Mouse (Mus musculus): ENCODE results near the gene Cabp1.
"Not testable (repeated sequence)": the region's sequence is repeated elsewhere in the genome, so short reads cannot be mapped to it uniquely, and the experiment has no call there.

Gene Cabp1

GRCm38 (mm10) chr5:115152132-115152956 is 41.8 kb downstream of the Cabp1 start:
- DNase-seq (ENCODE audit: low read depth, low spot score) = no peak

DNA sequence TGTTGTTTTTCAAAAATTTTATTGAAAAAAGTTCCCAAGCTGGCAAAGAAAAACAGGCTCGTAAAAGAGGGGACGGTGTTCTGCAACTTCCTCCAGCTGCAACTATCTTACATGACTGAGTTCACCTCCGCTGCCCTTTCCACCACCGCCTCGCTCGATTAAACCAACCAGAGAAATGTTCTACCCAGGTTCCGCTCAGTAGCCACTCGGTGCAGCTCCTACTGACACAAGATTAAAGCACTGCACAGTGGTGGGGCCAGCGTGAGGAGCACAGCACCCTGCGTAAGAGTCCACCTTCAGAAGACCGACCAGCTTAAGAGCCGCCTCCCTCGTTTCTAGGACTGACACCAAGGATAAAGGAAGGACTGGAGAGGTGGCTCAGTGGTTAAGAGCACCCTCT is 42.7 kb downstream of the Cabp1 start:
- no peak for DNase-seq (ENCODE audit: low read depth, low spot score)

DNA sequence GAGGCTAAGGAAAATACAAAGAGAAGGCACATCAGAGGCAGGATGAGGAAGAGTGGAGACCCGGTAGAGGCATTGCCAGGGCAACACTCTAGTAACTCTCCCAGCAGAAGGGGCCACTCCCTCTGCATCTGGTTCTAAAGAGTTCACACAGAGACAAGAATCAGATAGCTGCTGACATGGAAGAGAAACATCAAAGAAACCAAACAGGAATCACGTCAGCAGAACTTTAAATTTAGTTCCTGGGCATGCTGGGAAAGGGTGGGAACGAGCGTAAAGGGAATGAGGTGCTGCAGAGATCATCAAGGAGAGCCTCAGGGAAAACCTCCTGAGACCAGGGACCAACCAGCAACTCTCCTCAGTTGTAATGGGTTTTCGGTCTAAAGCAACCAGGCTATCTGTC is 43.2 kb downstream of the Cabp1 start:
- no peak for DNase-seq (ENCODE audit: low read depth, low spot score)

DNA sequence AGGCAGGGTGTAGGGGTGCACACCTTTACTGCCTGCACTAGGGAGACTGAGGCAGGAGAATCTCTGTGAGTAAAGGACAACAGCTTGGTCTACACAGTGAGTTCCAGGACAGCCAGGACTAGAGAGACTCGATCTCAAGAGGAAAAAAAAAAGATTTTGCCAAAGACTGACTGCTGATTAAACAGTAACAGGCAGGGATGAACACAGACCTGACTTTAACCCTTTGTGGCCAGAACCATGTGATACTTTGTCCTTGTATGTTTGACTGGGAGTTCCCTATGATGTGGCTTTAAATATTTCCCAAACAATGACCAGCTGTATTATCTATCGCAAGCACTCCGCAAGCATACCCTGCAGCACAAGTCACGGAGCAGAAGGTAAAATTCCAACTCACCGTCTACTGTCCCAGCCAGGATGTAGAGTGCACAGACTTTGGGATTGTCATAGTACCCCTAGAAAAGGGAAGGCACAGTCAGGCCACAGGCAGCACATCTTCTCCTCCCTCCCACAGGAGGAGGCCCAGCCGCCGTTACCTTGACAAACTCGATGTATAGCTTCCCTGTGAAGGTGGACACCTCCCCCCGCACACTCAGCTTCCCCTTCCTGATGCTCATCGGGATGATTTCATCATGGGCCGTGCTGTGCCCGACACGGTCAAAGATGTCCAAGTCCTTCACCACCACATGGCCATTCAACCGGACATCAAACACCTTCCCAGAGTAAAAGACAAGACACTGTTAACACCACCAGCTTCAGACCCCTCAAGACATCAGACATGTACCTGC is 44.3 kb downstream of the Cabp1 start:
- no peak for DNase-seq (ENCODE audit: low read depth, low spot score)

GRCm38 (mm10) chr5:115148872-115149271 is 45.3 kb downstream of the Cabp1 start:
- DNase-seq (ENCODE audit: low read depth, low spot score) = not testable (repeated sequence)

DNA sequence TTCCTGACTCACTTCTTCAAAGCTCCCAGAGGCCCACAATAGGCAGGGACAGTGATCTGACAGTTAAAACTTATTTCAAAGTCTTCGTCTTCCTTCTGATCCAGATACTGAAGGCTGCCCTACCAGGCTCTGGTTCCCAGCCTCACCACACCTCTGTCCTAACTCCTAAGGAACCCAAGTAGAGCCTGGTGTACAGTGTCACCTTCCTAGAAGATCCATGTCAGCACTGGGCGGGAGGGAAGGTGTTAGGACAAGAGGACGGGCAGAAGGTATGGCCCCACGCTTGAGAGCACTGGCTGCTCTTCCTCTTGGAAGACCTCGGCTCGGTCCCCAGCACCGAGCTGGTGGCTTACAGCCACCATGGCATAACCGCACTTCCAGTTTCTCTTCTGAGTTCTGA is 45.8 kb downstream of the Cabp1 start:
- DNase-seq (ENCODE audit: low read depth, low spot score) = no peak

- DNase-seq (ENCODE audit: low read depth, low spot score) = no peak
These were observed 46.8 kb downstream of the Cabp1 start for GRCm38 (mm10) chr5:115147388-115147787.

GRCm38 (mm10) chr5:115146747-115147130 is 47.4 kb downstream of the Cabp1 start:
- DNase-seq (ENCODE audit: low read depth, low spot score) = no peak

- DNase-seq (ENCODE audit: low read depth, low spot score) = no peak
These were observed 48.0 kb downstream of the Cabp1 start for GRCm38 (mm10) chr5:115145976-115146746.

DNA sequence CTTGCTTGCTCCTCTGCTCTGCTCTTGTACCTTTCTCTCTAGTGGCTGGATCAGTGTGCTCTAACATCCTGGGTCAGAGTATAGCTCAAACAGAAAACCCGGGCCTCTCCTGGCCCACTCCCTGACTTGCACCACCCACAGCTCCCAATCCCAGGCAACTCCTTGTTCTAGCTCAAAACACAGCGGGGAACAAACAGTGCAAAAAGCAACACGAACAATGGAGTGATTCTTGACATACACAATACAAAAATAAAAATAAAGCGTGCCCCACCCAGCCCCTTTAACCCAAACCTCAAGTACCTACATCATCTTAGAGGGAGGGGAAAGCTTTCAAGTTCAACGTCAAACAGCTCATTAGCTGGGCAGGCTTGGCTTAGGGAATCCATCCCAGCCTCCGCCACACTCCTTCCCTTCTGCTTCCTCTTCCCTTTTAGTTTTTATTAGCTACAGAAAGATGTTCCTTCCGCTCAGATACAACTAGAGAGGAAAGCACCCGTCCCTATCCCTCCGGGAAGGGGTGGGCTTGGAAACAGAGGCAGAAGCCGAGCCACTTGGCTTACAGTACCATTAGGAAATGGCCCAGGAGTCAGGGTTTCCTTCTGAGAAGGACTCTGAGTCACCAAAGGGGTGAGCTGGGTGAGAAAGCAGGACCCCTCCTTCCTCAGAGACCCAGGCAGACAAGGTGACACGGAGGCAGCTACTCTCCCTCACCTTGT is 48.8 kb downstream of the Cabp1 start:
- no peak for DNase-seq (ENCODE audit: low read depth, low spot score)

DNA sequence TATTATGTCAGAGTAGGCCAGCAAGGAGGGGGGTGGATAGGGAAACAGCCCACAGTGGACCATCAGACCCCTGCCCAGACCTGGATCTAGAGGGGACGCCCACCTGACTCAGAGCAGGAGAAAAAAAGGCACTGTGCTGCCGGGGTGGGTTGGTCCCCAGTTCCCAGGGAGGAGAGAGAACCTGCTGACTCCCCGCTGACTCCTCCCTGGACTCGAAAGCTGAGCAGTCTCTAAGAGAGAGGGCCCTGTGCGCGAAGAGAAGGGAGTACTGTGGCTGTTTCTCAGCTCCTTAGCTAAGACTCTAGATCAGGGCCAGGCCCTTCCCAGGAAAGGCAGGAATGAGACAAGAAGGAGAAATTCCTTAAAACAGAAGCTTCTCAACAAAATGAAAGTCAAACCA is 49.7 kb downstream of the Cabp1 start:
- no peak for DNase-seq (ENCODE audit: low read depth, low spot score)

- DNase-seq (ENCODE audit: low read depth, low spot score) = no peak
These were observed 50.6 kb downstream of the Cabp1 start for GRCm38 (mm10) chr5:115143552-115143951.

DNA sequence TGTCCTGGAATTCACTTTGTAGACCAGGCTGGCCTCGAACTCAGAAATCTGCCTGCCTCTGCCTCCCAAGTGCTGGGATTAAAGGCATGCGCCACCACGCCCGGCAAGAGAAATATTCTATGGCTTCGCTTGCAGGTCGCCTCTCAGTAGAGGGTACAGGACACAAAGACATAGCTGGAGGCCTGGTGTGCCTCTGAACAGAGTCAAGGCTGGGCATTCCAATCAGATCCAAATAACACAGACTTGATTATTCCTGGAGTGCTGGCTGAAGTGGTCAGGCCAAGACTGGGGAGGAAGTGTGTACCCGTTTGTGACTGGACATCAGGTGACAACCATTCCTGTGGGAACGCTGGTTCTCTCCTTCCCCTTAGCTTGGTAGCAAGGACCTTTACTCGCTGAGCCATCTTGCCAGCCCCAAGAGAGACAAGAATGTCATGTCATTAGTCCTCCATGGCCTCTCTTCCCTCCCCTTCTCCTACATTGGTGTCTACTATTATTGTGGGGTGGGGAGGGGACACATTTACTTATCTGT is 51.9 kb downstream of the Cabp1 start:
- DNase-seq (ENCODE audit: low read depth, low spot score) = no peak

- DNase-seq (ENCODE audit: low read depth, low spot score) = no peak
These were observed 53.5 kb downstream of the Cabp1 start for GRCm38 (mm10) chr5:115140726-115141125.

DNA sequence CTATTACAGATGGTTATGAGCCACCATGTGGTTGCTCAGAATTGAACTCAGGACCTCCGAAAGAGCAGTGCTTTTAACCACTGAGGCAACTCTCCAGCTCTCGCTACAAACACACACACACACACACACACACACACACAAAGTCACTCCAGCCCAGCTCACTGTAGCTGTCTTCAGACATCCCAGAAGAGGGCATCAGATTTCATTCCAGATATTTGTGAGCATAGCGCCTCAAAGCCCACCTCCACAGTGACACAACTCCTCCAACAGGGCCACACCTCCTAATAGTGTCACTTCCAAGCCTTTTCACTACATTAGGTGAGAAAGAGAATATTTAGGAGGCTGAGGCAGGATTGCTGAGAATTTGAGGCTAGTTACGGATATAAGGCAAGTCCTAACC is 55.1 kb downstream of the Cabp1 start:
- no peak for DNase-seq (ENCODE audit: low read depth, low spot score)

- DNase-seq (ENCODE audit: low read depth, low spot score) = peak; percentile 79
These were observed 59.7 kb downstream of the Cabp1 start, which contains the start of gene Unc119b for GRCm38 (mm10) chr5:115134234-115135165. Gene Unc119b, minus strand, starts transcription at chr5:115134975.

DNA sequence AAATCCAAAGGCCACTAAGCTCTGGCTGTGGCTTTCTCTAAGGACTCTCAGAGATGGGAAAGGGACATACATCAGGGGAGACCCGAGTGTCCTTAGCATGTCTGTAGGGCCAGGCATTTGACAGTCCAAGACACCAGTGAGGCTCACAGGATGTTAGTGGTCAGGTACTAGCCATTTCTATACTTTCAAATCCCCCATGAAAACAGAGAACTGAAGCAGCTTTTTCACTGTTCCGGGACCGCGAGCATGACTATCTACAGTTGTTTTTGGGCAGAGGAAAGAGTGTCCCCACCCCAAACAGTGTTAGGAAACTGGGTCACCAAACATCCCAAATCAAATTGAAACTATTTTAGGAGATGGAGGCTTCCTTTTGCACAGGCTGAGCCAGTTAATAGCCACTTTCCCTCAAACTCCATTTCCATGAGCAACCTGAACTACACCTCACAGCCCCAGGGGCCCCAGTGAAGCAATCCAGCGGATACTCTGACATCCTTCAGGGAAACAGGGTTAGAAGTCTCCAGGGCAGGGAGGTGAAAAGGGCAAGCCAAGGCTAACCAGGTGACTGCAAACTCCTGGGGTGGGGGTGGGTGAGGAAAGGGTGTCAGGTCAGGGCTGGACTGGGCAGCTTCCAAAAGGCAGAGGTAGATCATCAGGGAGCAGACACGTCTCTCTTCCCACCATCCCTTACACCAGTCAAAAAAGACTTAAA is 60.7 kb downstream of the Cabp1 start:
- no peak for DNase-seq (ENCODE audit: low read depth, low spot score)

DNA sequence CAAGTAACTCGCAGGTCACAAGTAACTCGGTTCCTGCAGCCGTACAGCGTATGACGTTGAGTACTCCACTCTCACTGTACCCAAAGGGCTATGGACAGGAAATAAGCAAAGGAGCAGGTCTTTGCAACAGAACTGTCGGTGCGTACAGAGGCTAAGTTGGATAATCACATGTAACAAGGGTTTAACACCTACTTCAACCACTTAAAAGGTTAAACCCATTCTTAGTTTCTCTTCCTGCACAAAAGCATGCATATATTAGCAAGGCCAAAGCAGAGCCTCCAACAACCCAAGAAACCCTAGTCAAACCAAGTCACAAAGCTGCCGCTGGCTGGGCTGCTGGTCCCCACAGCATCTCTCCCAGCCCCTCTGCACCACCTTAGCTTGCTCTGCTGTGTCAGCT is 61.7 kb downstream of the Cabp1 start:
- no peak for DNase-seq (ENCODE audit: low read depth, low spot score)

GRCm38 (mm10) chr5:115129328-115129727 is 64.9 kb downstream of the Cabp1 start:
- DNase-seq (ENCODE audit: low read depth, low spot score) = no peak

Data from embryo, embryonic 11.5 days (tissue).